Mouse (Mus musculus): ENCODE measurements around the gene Spred3. TPM values are rescaled to one million over a fixed set of nuclear protein-coding genes. Genes with fewer than 3 reads are reported as not detected.
"Not testable (repeated sequence)": the region's sequence is repeated elsewhere in the genome, so short reads cannot be mapped to it uniquely, and the experiment has no call there.

Gene Spred3
- 29.0 and 35.6 TPM in 2 replicates for polyA plus RNA-seq (2012; rRNA removed)

GRCm38 (mm10) chr7:29170066-29170754 is at the start of gene Spred3, which contains the start of gene Ggn:
TSS of gene Spred3 (minus strand) at chr7:29170411.
TSS of gene Ggn (plus strand) at chr7:29170210.
- DNase-seq (ENCODE audit: low read depth), result peak; percentile 75
- TF ChIP-seq CTCF (IDR thresholded peaks at IDR 0.05; ENCODE audit: borderline replicate concordance, extremely low read depth, insufficient read depth, insufficient read length), result no peak
- no peak for TF ChIP-seq POLR2A (IDR thresholded peaks at IDR 0.05; ENCODE audit: borderline replicate concordance, extremely low read depth, insufficient read depth, insufficient read length, poor library complexity, severe bottlenecking)

- no peak for TF ChIP-seq POLR2A (IDR thresholded peaks at IDR 0.05; ENCODE audit: borderline replicate concordance, extremely low read depth, insufficient read depth, insufficient read length, poor library complexity, severe bottlenecking)
- TF ChIP-seq CTCF (IDR thresholded peaks at IDR 0.05; ENCODE audit: borderline replicate concordance, extremely low read depth, insufficient read depth, insufficient read length), result no peak
- DNase-seq (ENCODE audit: low read depth), result no peak
Measured at GRCm38 (mm10) chr7:29214846-29215245, 44.6 kb upstream of the Spred3 start.

GRCm38 (mm10) chr7:29214236-29214635 is 44.0 kb upstream of the Spred3 start:
- no peak for TF ChIP-seq CTCF (IDR thresholded peaks at IDR 0.05; ENCODE audit: borderline replicate concordance, extremely low read depth, insufficient read depth, insufficient read length)
- TF ChIP-seq POLR2A (IDR thresholded peaks at IDR 0.05; ENCODE audit: borderline replicate concordance, extremely low read depth, insufficient read depth, insufficient read length, poor library complexity, severe bottlenecking), result no peak
- no peak for DNase-seq (ENCODE audit: low read depth)

- no peak for TF ChIP-seq CTCF (IDR thresholded peaks at IDR 0.05; ENCODE audit: borderline replicate concordance, extremely low read depth, insufficient read depth, insufficient read length)
- TF ChIP-seq POLR2A (IDR thresholded peaks at IDR 0.05; ENCODE audit: borderline replicate concordance, extremely low read depth, insufficient read depth, insufficient read length, poor library complexity, severe bottlenecking), result no peak
- DNase-seq (ENCODE audit: low read depth), result peak; percentile 85
Measured at GRCm38 (mm10) chr7:29213675-29214082, 43.5 kb upstream of the Spred3 start, which contains the start of gene Catsperg1. TSS of gene Catsperg1 (minus strand) at chr7:29214035.

- not testable (repeated sequence) for DNase-seq (ENCODE audit: low read depth)
Measured at GRCm38 (mm10) chr7:29212775-29213560, 42.8 kb upstream of the Spred3 start.

- DNase-seq (ENCODE audit: low read depth), result no peak
- TF ChIP-seq CTCF (IDR thresholded peaks at IDR 0.05; ENCODE audit: borderline replicate concordance, extremely low read depth, insufficient read depth, insufficient read length), result no peak
- TF ChIP-seq POLR2A (IDR thresholded peaks at IDR 0.05; ENCODE audit: borderline replicate concordance, extremely low read depth, insufficient read depth, insufficient read length, poor library complexity, severe bottlenecking), result no peak
Measured at GRCm38 (mm10) chr7:29212199-29212765, 42.1 kb upstream of the Spred3 start.

GRCm38 (mm10) chr7:29211415-29212198 is 41.4 kb upstream of the Spred3 start:
- TF ChIP-seq POLR2A (IDR thresholded peaks at IDR 0.05; ENCODE audit: borderline replicate concordance, extremely low read depth, insufficient read depth, insufficient read length, poor library complexity, severe bottlenecking), result no peak
- DNase-seq (ENCODE audit: low read depth), result peak; percentile 76

GRCm38 (mm10) chr7:29211013-29211412 is 40.8 kb upstream of the Spred3 start:
- DNase-seq (ENCODE audit: low read depth), result not testable (repeated sequence)

GRCm38 (mm10) chr7:29202577-29202976 is 32.4 kb upstream of the Spred3 start:
- no peak for DNase-seq (ENCODE audit: low read depth)
- TF ChIP-seq POLR2A (IDR thresholded peaks at IDR 0.05; ENCODE audit: borderline replicate concordance, extremely low read depth, insufficient read depth, insufficient read length, poor library complexity, severe bottlenecking) (no peak), CTCF (IDR thresholded peaks at IDR 0.05; ENCODE audit: borderline replicate concordance, extremely low read depth, insufficient read depth, insufficient read length) (no peak)

GRCm38 (mm10) chr7:29194230-29194629 is 24.0 kb upstream of the Spred3 start:
- DNase-seq (ENCODE audit: low read depth), result not testable (repeated sequence)

GRCm38 (mm10) chr7:29181323-29181722 is 11.1 kb upstream of the Spred3 start:
- DNase-seq (ENCODE audit: low read depth), result not testable (repeated sequence)

- TF ChIP-seq POLR2A (IDR thresholded peaks at IDR 0.05; ENCODE audit: borderline replicate concordance, extremely low read depth, insufficient read depth, insufficient read length, poor library complexity, severe bottlenecking) (no peak), CTCF (IDR thresholded peaks at IDR 0.05; ENCODE audit: borderline replicate concordance, extremely low read depth, insufficient read depth, insufficient read length) (no peak)
- DNase-seq (ENCODE audit: low read depth), result no peak
Measured at GRCm38 (mm10) chr7:29180854-29181236, 10.6 kb upstream of the Spred3 start.

Measured in brain, embryonic 14.5 days (tissue).